Mouse (Mus musculus) urinary bladder, postnatal 10 days (tissue): ENCODE measurements around the gene Ndufa8.
A peak's percentile ranks its signal among the peaks of the same experiment; 100 is the strongest.

Experiments
- DNase-seq: peaks from one replicate; pipeline ENCODE4 v3.0.0; 2022; ENCODE audit warnings: low spot score

Gene Ndufa8

DNA sequence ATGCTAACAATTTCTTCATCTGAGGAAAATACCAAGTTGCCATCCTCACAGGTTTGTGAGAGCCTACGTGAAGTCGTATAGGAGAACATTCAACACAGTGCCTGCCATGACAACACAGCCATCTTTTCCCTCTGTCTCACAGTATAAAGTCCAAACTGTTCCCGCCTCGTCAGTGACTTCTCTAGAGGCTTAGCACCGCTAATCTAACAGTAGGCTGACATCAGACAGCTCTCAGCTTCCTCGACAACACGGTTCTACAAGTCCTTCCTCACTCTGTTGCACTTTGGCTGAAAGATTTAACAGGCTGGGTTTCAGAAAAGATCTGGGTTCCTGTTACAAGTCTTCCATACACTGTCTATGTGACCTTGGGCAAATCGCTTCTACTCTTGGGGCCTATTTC lies 1.0 kb downstream of the Ndufa8 start:
- no peak for DNase-seq

DNA sequence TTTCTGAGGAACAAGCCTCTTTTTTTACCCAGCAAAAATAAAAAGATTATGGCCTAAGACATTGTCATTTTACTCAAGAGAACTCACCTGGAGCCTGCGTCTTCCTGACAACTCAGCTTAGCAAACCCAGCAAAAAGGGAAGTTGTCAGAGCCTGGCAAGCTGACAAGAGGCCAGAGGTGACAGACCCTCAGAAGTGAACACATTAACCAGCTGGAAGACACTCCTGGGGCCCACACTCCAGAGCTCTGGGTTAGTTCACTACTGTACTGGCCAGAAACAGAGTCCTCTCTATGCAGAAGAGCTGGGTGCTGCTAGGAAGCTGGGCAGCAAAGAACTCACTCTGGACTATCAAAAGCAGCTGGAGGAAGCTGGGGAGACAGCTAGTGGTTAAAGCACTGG lies 8.3 kb downstream of the Ndufa8 start:
- DNase-seq: no peak

DNA sequence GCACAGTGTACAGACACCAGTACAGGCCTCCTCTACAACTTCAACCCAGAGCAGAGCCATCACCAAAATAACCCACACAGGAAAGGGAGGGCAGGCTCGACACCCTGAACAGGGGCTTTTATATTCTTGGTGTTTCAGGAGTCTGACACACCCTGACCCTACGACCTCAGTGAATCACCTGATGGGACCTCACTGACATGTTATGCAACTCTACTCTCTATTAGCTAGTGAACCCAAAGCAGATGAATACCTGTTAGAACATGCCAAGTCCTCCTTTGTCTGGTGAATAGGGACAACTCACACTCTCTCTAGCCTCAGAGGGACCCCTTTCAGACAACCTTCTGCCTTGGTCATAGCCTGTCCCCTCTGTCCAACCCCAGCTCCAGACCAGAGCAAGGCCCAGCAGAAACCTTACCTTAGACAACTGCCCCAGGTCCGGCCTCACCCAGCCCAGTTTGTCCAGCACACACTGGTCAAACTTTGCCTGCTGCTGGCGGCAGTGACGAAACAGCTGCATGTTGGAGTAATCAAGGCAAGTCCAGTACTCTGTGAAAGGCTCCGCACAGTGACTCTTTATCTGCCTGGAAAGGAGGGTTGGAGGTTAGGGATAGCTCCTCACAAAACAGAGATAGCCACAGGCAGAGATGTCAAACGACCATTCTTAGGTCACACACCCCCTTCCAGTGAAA lies 9.8 kb downstream of the Ndufa8 start:
- DNase-seq: no peak

DNA sequence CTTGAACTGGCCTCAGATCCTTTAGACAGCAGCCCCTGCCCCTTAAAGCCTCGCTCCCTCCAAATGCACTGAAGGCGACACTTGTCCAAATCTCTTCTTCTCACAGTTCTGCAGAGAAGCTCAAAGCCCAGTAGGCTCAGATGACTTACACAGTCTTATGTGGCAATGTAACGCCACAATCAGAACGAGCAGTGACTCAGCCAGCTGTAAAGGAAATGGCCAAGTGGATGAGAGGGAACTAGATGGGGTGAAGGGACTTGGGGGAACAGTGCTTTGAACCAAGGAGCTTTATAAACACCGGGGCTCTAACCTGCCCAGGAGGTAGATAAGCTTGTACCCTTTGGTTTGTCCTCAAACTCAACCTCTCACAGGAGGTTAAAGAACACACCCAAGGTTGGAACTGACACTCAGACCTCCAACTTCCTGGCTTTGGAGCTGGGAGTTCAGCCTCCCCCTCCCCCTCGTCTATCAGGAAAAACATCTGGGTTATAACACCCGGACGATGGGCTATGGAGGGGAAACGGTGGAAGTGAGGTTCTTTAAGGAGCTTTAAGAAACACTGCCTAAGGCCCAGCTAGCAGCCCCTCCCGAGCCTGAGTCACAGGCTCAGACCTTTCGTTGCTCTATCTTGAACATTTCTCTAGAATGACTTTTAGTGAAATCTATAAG lies 13.7 kb downstream of the Ndufa8 start:
- DNase-seq: no peak

DNA sequence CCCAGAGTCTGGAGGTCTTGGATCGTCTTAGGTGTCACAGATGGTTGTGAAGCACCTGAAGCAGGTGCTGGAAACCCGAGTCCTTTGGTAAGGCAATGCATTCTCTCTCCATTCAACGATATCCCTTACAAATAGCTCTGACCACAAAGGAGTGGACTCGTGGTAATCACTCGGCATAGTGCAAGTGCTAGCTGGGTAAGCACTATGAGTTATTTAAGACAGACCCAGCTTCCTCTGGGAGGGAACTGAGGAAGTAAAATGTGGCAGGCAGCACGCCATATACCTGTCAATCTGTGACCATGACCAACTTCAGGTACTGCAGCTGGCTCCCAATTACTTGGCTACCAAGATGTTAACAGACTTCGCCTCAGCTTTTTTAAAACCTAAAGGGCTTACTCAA lies 14.3 kb downstream of the Ndufa8 start:
- no peak for DNase-seq

DNA sequence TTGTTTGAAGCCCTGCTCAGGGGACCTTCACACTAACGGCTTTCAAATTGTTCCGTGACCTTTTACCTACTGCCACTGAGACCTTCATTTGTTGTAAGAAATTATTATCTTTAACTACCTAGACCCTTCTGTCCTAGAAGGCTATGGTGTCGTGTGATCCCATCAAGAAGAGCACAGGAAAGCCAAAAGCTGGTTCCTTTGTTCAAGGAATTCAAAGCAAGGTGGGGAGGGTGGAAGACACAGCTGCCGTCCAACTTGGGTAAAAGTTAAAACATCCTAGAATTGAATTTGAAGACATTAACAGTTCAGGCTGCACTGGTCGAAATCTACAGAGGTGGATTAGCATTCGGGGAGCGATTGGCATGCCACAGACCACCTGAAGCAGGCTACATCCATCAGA lies 15.2 kb downstream of the Ndufa8 start:
- DNase-seq: no peak

DNA sequence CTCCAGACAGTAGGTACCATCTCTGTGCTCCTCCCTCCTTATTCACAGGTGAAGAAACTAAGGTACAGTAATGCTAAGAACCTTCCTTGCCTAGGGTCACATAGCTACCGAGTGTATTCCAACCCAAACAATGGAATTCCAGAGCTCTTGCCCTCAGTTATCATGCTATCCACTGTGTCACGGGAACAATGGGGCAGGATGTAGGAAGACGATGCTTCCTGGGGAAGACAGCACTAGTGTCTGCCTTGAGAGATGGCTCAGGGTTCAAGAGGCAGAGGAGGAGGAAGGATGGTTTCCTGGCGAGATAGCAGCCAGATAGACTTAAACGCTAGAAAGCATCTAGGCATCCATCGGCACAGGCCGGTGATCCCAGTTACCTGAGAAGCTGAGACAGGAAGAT lies 16.3 kb downstream of the Ndufa8 start:
- no peak for DNase-seq

DNA sequence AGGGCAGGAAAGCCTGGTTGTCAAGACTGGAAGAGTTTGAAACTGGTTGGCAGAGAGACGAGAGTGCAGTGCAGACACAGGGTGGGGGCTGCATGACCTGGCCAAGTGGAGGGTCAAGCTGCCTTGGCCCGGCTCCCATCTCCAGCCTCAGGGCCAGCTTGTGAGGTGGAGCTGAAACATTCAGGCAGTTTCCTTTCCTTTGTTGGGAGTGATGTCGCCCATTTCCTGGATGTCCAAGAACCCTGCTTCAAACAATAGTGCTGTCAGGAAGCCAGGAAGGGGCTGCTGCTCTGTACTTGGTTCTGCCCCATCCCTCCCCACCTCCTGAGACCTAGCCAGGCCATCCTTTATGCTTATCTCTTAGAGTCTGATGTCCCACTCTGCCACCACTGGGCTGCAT lies 25.9 kb downstream of the Ndufa8 start:
- no peak for DNase-seq

DNA sequence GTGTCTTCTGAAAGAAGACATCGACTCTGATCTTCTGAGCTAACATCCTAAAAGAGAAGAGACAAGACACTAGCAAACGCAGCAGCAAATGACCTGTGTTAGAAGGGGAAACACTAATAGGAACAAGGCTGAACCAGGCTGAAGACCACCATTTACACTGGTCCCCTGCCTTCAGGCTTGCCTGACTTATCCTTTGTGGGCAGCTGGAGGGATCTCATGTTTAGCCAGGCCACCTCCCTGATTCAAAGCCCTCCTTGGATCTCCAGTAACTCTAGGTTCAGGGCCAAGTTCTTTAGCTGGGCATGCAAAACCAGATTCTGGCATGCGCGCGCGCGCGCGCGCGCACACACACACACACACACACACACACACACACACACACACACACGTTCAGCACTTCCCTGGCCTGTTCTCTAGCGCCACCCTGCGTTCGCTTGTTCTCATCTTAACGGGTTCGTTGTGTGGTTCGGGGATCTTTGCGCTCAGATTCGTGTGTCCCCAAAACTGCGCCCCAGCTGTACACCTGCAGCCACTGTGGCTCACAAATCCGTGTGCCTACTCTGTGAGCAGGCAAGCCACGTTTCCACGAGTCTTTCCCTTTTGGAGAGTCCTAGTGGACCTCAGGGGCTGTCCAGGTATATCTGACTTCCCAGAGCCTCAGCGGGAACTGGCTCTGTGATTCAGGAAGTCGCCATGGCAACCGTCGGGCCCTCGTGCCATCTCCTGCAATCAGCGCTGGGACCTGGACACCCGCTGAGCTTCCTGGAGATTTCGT lies 27.6 kb downstream of the Ndufa8 start:
- DNase-seq: peak; percentile 54

DNA sequence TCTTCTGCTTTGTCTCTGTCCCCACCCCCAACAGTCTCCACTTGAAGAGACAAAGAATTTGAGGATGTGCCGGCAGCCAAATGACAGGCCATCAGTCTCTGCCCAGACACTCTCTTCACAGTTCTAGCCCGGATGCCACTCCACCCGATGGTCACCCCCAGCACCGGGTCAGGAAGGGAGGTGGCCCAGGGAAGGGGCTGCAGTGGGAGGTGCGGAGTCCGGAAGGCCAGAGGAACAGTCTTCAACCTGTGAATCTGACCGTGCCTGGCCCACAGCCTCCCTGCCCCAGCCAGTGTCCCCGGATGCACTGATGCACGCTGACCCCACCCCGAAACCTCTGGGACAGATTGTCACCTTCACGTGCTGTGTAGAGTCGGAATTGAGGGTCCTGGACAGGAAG lies 36.2 kb downstream of the Ndufa8 start:
- no peak for DNase-seq

DNA sequence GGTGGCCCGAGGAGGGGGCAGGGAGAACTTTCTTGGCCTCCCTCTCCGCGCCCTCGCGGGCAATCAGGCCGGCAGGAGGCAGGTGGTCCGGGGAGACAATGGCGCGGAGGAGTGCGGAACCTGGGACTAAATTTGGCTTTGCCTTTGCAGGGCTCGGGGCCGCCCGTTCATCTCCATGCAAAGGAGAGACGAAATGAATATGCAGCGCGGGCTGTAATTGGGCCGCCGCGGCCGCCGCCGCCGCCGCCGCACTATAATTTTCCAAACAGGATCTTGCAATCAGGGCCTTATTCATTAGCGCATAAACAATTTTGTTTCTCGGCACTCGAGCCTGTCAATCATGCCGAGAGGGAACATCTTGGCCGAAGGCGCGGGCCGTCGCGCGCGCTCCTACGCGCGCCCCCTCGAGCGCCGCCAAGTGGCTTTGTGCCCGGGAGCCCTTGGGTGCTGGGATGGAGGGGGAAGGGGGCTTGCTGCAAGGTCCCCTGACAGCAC lies 37.8 kb downstream of the Ndufa8 start:
- no peak for DNase-seq

DNA sequence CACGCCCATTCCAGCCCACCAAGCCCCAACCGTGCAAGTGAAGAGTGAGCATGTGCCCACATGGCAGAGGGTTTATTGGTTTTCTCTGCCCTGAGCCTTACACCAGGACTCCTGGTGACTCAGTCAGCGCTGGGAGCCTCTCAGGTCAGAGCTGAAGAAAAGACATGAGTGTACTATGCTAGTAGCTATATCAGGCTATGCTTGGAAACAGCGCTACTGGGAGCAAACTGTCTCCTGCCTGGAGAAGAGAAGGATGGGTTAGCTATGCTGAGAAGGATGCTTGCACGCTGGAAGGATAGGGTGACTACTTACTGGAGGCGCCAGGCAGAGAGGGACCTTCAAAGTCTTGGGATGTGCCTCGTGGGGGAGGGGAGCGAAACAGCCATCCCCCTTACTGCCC lies 38.6 kb downstream of the Ndufa8 start:
- DNase-seq: no peak

DNA sequence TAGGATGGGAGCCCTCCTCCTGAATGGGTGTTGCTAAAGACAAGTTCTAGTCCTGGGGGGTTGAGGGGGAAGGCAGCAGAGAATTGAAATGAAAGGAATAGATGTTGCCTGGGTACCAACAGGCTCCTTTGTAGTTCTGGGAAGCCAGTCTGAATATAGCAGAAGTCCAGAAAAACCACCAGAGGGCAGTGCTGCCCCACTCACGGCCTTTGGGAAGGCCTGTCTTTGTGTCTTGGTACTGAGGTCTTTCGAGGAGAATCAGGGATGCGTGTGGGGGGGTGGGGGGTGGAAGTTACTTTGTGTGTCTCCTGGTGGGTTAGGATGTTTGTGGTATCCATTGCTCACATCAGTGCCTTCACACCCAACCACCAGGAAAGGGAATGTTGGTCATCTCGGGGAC lies 39.8 kb downstream of the Ndufa8 start:
- no peak for DNase-seq

DNA sequence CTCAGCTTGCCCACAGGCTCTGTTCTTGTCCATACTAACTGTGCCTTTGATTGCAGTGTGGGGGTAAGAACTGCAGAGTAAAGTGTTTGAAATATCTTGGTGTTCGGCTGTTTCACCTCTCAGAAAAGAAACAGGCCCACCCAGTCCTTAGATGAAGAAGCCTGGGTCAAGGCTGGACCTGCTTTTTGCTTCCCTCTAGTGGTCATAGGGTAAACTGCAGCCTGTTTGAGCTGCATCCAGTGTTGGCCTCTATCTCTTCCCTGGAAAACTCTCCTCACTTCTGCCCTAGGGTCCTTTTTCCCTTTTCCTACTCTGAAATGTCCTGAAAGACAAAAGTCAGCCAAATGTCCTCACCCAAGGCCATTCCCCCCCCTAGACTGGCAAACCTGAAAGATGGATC lies 41.1 kb downstream of the Ndufa8 start:
- DNase-seq: no peak

DNA sequence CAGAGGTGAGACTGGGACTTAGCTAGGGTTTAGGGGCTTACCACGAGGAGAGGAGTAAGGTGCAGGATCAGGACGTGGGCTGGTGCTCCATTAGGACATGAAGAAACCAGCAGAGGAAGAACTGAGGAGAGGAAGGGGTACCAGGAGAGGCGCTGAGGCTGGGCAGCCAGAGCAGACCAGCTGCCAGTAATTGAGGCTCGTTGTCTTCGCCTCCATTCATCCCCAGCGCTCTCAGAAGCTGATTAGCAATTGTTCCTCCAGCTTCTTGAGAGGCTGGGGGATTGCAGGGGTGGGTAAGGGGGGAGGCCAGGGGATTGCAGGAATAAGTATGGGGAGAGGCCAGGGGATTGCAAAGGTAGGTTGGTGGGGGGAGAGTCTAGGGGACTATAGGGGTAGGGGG lies 47.0 kb downstream of the Ndufa8 start:
- no peak for DNase-seq

DNA sequence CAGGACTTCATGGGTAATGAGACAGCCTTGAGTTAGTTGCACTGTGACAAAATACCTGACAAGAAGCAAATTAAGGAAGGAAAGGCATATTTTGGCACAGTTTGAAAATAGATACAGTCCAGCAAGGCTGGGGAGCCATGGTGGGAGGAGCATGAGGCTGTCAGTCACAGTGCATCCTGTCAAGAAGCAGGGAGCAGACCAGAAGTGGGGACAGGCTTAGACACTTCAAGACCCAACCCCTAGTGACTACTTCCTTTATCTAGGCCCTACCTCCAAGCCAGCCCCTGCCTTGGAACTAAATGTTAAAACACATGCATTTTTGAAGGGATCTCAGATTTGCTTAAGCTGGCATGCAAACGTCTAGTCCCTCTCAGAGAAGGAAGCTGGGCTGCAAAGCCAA lies 48.8 kb downstream of the Ndufa8 start:
- DNase-seq: no peak

DNA sequence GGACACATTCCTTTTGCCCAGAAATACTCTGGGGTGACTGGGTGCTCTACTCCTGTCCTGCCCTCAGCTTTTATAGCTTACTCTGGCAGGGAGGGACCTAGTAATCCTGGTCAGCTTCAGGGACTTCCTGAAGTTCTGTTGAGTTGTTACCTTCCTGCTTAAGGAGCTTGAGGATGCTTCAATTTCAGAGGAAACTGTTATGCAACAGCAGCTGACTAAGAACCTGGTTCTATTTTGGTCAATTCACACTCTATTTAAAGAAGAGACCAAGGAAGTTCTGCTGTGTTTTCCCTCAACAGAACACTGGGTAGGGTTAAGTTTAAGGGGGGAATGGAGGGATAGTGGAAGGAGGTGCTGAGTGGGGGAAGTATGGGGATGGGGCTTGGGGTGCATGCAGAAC lies 50.0 kb downstream of the Ndufa8 start:
- no peak for DNase-seq

DNA sequence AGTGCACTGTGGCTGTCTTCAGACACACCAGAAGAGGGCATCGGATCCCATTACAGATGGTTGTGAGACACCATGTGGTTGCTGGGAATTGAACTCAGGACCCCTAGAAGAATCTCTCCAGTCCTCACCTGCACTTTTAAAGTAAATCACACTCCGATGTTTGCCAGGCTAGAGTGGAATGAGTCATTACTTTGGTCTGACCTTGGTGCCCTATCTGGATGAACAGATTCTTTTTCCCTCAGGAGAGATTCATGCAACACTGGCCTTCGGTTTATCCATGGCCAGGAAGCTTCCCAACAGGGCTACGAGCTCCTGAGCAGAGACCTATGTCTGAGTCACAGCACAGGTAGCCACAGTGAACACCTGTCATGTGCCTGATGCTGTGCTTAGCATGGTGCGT lies 50.8 kb downstream of the Ndufa8 start:
- no peak for DNase-seq

DNA sequence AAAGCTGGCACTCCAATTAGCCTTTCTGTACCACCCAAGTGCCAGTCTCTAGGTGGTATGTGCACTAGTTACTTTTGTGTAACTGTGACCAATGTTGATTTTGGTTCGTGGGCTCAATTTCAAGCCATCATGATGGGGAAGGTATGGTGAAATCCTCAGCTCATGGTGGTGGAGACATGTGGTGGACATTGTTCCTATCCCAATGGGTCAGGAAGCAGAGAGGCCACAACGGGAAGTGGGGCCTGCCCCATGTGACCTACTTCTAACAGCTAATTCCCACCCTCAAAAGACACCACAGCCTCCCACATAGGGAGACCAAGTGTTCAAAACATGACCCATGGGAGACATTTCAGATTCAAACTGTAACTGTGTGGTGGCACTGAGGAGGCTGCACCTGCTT lies 52.5 kb downstream of the Ndufa8 start:
- DNase-seq: no peak

DNA sequence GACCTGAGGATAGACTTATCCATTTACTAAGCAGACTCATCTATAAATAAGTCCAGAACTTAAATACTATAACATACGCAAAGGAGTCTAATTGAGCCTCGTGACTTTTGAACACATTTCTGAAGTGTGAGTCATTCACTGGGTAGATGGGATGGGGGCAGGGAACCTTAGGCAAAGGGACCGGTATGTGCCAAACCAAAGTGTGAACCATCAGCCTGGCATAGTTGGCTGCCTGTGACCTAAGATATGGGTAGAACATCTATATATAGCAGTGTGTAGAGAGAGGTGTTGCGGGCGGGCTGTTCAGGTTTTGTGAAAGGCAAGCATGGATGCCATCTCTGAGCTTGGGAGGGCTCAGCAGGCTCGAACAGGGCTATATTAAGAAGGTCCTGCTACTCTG lies 54.9 kb downstream of the Ndufa8 start:
- DNase-seq: no peak

DNA sequence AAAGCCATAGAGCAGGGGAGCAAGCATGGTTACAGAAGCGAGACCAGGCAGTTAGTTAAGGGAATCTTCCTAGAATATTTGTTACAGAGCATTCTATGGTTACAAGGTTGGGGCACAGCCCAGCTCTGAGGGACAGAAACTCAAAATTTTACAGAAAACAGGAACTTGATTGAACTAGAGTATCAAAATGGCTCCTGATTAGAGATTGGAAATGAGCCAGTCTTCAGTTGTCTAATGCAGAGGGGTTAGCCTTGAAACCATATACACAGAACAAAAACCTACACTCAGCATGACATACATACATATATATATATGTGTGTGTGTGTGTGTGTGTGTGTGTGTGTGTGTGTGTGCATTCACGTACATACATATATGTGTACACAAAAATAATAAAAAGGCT lies 55.7 kb downstream of the Ndufa8 start:
- no peak for DNase-seq

DNA sequence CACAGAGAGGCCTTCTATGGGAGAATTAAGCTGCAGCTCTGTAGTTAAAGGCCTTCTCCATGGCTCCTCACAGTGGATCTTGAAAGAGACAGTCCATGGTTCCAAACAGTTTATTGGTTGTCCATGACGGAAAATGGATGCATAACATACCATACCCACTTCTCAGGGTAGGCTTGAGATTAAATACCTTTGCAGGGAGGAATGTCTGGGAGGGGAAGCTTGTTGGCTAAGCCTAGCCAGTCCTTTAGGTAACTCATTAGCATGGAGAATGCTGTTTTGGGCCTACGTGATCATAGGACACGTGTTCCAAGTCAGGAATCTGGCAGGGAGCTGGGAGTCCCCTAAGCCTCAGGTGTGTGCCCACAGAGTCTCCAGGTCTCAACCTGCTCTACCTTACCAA lies 56.9 kb downstream of the Ndufa8 start:
- DNase-seq: no peak
